Mouse (Mus musculus) testis, adult 2 months (tissue): ENCODE results near the gene C1ql3. TPM values are rescaled to one million over a fixed set of nuclear protein-coding genes. Genes with fewer than 3 reads are reported as not detected.
A peak's percentile ranks its signal among the peaks of the same experiment; 100 is the strongest.

Experiments used
- H3K27ac ChIP-seq: fragments of 200-500 bp; 2 replicates; pipeline ENCODE4 v1.5.1; 2012; ENCODE audit warnings: low read depth, low read length; ENCODE audit not compliant: control insufficient read depth, insufficient read depth
- H3K27me3 ChIP-seq: fragments of 200-500 bp; 2 replicates; pipeline ENCODE4 v1.6.1; 2012; ENCODE audit warnings: mild to moderate bottlenecking, low read length, moderate library complexity; ENCODE audit not compliant: control insufficient read depth, insufficient read depth
- H3K36me3 ChIP-seq: fragments of 200-500 bp; 2 replicates; pipeline ENCODE4 v1.6.1; 2012; ENCODE audit warnings: mild to moderate bottlenecking, low read length; ENCODE audit not compliant: control insufficient read depth, insufficient read depth
- H3K4me1 ChIP-seq: fragments of 200-500 bp; 2 replicates; pipeline ENCODE4 v1.6.1; 2012; ENCODE audit warnings: low read length; ENCODE audit not compliant: control insufficient read depth, insufficient read depth
- H3K4me3 ChIP-seq: fragments of 200-500 bp; 2 replicates; pipeline ENCODE4 v1.5.1; 2012; ENCODE audit warnings: low read depth, mild to moderate bottlenecking, low read length, moderate library complexity, mixed read lengths; ENCODE audit not compliant: control insufficient read depth
- CTCF ChIP-seq: fragments of 200-500 bp; IDR thresholded peaks from 2 replicates; pipeline ENCODE4 v1.5.1; 2012; ENCODE audit warnings: low read depth, mild to moderate bottlenecking, inconsistent platforms, low read length, moderate library complexity; ENCODE audit not compliant: control insufficient read depth, insufficient read depth, insufficient replicate concordance
- POLR2A ChIP-seq: fragments of 200-500 bp; IDR thresholded peaks from 2 replicates; pipeline ENCODE4 v1.6.1; 2012; ENCODE audit warnings: low read depth, mild to moderate bottlenecking, inconsistent platforms, low read length, moderate library complexity; ENCODE audit not compliant: control insufficient read depth
- polyA plus RNA-seq: library from polyadenylated mRNA; depleted of rRNA; stranded (reverse); fragments of >200 nt; gene quantifications from 2 replicates; pipeline ENCODE4 v1.2.3, GENCODE M21; 2012

The C1ql3 gene
- polyA plus RNA-seq, 1 experiment = 0.04 TPM

- Histone ChIP-seq H3K27ac (no peak overlapping the region), H3K4me3 (no peak overlapping the region), H3K36me3 (no peaks in the 10 kb centered on the region), H3K27me3 (no peaks in the 10 kb centered on the region), H3K4me1 (no peaks in the 10 kb centered on the region; the same call in 1 of the 2 replicates)
- no peak for TF ChIP-seq CTCF
- TF ChIP-seq POLR2A = no peak
These were observed 6.8 kb upstream of the C1ql3 start for GRCm38 (mm10) chr2:13018382-13018781.

- peaks cover 13% of the 10 kb centered on the region for H3K4me1 ChIP-seq
- H3K27me3 ChIP-seq = peaks cover 7% of the 10 kb centered on the region
- TF ChIP-seq CTCF = no peak
- TF ChIP-seq POLR2A = no peak
- no peak overlapping the region for H3K4me3 ChIP-seq
- H3K27ac ChIP-seq = no peak overlapping the region
- no peaks in the 10 kb centered on the region for H3K36me3 ChIP-seq
These were observed 367 bp upstream of the C1ql3 start for GRCm38 (mm10) chr2:13011973-13012372.

GRCm38 (mm10) chr2:13010460-13011341 lies 905 bp downstream of the C1ql3 start:
- Histone ChIP-seq H3K4me1 (peaks cover 13% of the 10 kb centered on the region), H3K27ac (no peak overlapping the region), H3K27me3 (peaks cover 7% of the 10 kb centered on the region), H3K4me3 (peak overlapping the region; percentile 5), H3K36me3 (no peaks in the 10 kb centered on the region)
- TF ChIP-seq CTCF (no peak), POLR2A (no peak)

- Histone ChIP-seq H3K4me1 (peaks cover 13% of the 10 kb centered on the region), H3K4me3 (peak overlapping the region; percentile 2), H3K27ac (no peak overlapping the region), H3K36me3 (no peaks in the 10 kb centered on the region), H3K27me3 (peaks cover 7% of the 10 kb centered on the region)
- TF ChIP-seq CTCF = no peak
- no peak for TF ChIP-seq POLR2A
These were observed 1.6 kb downstream of the C1ql3 start for GRCm38 (mm10) chr2:13010030-13010459.

- Histone ChIP-seq H3K27ac (no peak overlapping the region), H3K4me1 (peaks cover 13% of the 10 kb centered on the region), H3K36me3 (no peaks in the 10 kb centered on the region), H3K4me3 (peak overlapping the region; percentile 2), H3K27me3 (peaks cover 7% of the 10 kb centered on the region)
- TF ChIP-seq CTCF (no peak), POLR2A (no peak)
These were observed 2.2 kb downstream of the C1ql3 start for GRCm38 (mm10) chr2:13009261-13009972.

- Histone ChIP-seq H3K36me3 (no peaks in the 10 kb centered on the region), H3K27ac (no peak overlapping the region), H3K27me3 (peaks cover 7% of the 10 kb centered on the region), H3K4me1 (peaks cover 13% of the 10 kb centered on the region), H3K4me3 (no peak overlapping the region)
- TF ChIP-seq POLR2A (no peak), CTCF (no peak)
These were observed 3.2 kb downstream of the C1ql3 start for GRCm38 (mm10) chr2:13008433-13008832.

GRCm38 (mm10) chr2:13000026-13000425 lies 11.6 kb downstream of the C1ql3 start:
- Histone ChIP-seq H3K36me3 (no peaks in the 10 kb centered on the region), H3K4me1 (no peaks in the 10 kb centered on the region), H3K4me3 (no peak overlapping the region), H3K27ac (no peak overlapping the region), H3K27me3 (no peaks in the 10 kb centered on the region)
- TF ChIP-seq POLR2A = no peak
- no peak for TF ChIP-seq CTCF
